Mouse (Mus musculus): ENCODE measurements at regions not wholly inside any gene's neighbourhood (a gene's known extent, or its start where the extent isn't known, plus 50 kb on each side); places are given as distances from the start of the nearest gene placed in this dataset.
"Not testable (repeated sequence)": the region's sequence is repeated elsewhere in the genome, so short reads cannot be mapped to it uniquely, and the experiment has no call there.

DNA sequence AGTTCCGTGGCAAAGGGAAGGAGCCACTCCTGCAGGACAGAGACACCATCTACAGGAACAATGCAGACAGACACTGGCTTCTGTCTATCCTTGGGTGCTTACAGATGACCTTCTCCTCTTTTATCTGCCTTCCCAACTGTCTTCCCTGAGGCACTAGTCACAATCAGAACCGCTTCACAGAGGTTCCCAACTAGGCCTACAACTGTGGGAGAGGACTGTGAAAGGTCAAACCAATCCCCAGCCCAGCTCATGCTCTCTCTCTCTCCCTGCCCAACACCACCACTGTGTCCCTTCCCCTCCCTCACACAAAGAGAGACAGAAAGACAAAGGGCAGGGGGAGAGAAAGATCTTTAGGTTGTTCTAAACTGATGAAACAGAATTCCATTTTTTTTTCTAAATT, 61.3 kb downstream of the Tmem17 start:
- DNase-seq = no peak

GRCm38 (mm10) chr11:22573802-22574201, 61.9 kb downstream of the Tmem17 start:
- DNase-seq = no peak

- DNase-seq = no peak
Observed at GRCm38 (mm10) chr11:22574506-22574905, 62.6 kb downstream of the Tmem17 start.

- DNase-seq = no peak
Observed at GRCm38 (mm10) chr11:22584100-22584487, 72.2 kb downstream of the Tmem17 start.

- peak; percentile 15 for DNase-seq
Observed at GRCm38 (mm10) chr11:22584488-22585158, 72.7 kb downstream of the Tmem17 start.

DNA sequence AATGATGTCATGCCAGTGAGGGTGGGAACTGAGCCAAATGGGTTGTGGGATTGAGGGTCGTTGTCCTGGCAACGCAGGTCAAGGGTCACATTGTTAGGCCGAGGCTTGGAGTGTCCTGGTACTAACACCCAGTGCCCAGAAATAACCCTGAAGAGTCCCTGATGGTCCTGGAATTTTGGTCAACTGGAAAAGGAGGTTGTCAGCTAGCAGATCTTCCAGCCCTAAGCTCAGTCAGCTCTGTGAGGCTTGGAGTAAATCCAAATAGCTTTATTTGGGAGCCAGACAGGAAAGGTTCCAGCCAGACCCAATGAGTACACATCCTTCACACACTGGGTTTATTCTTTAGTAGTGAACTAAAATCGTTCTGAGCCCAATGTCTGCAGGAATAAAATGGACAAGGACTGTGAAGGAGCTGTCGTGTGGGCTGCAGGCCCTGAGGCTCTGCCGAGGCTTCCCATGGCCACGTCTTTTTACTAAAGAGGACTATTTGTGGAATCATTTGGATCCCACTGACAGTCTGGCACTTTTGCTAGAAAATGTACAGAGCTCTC, 75.9 kb downstream of the Tmem17 start:
- DNase-seq = peak; percentile 17

- DNase-seq = no peak
Observed at GRCm38 (mm10) chr11:22588546-22588945, 76.7 kb downstream of the Tmem17 start.

- no peak for DNase-seq
Observed at GRCm38 (mm10) chr11:22589901-22590300, 78.0 kb downstream of the Tmem17 start.

- DNase-seq = not testable (repeated sequence)
Observed at GRCm38 (mm10) chr11:22591050-22591449, 79.2 kb downstream of the Tmem17 start.

DNA sequence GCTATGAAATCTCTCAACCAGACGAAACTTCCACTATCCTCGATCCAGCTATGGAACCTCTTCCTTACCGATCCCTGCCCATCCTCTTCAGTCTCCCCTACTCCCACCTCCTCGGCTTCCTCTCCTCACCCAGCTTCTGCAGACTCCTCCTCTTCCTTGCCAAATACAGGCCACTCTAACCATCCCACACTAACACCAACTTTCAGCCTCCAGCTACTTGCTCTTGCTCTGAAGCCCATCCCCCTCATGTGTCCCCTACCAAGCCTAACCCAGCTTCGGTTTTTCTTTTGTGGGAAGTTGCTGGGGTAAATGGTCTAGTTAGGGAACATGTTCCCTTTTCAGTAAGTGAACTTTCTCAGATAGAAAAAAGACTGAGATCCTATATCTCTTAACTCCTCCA, 80.8 kb downstream of the Tmem17 start:
- no peak for DNase-seq

DNA sequence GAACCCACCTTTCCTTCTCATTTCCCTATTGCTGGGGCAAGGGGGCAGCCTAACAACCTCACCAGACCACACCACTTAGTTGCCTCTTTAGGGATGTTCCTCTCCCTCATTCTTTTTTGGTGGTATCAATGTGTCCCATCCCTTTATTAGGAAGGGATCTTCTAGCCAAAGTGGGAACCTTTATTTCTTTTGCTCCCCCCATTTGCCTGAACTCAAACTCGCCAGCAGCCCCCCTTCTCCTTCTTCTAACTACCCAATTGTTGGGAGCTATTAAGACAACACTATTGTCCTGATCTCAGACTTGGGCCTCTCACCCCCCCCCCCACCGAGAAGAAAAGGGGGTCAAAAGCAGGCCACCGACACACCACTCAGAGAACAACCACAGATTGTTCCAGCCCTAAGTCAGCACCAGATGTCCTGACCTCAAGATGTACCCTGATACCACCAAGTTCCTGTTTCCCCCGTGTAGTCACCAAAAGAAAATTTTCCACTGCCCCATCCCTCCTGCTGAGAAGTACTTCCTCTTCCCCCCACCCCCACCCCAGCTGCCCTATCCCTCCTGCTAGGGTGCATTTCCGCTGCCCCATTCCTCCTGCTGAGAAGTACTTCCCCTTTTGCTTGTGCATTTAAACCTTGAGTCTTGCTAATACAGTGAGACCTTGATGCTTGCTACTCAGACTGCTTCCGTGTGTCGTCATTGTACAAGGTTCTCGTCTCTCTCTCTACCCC, 84.4 kb downstream of the Tmem17 start:
- no peak for DNase-seq

DNA sequence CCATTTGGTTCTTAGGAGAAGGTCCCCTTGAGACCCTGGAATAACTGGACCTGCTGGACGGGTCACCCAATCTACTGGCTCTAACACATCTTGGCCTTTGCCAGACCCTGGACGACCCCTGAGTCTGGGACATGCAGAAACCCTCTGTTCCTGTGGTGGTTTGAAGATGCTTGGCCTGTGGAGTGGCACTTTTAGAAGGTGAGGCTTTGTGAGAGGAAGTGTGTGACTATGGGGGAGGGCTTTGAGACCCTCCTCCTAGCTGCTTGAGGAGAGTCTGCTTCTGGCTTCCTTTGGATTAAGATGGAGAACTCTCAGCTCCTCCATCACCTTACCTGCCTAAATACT, 84.9 kb downstream of the Tmem17 start:
- no peak for DNase-seq

GRCm38 (mm10) chr11:22600370-22600769, 88.5 kb downstream of the Tmem17 start:
- DNase-seq = no peak

- DNase-seq = no peak
Observed at GRCm38 (mm10) chr11:22601977-22602376, 90.1 kb downstream of the Tmem17 start.

DNA sequence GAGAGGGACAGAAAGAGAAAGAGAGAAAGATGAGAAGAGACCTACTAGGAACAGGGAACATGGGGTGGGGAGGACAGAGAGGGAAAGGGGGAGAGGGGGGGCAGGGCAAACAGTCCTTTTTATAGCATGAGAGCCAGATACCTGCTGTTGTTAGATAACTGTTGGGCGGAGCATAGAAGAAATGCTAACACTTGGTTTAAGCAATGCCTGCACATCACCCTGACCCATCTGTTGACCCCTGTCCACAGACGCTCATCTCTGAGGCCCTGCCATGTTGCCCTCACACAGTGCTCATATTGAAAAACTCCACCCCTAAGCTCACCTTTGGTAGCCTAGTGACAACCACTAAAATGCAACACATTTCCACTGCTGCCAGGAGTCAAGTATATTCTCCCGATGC, 90.7 kb downstream of the Tmem17 start:
- DNase-seq = no peak

DNA sequence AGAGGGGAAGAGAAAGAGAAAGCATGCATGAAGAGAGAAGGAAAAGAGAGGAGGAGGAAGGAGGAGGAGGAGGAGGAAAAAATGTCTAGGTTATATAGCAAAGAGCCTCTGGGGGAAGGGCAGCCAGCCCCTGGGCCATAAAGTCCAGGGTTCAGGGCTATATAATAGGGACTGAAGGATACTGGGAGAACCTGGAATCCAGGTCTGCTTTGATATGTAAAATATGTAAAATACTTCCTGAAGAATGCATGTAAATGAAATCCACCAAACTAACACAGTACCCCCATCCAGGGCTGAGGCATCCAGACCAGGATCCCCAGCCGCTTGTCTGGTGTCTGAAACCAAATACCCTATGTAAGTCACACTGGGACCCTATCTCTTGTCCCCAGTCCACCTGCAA, 91.5 kb downstream of the Tmem17 start:
- DNase-seq = no peak

DNA sequence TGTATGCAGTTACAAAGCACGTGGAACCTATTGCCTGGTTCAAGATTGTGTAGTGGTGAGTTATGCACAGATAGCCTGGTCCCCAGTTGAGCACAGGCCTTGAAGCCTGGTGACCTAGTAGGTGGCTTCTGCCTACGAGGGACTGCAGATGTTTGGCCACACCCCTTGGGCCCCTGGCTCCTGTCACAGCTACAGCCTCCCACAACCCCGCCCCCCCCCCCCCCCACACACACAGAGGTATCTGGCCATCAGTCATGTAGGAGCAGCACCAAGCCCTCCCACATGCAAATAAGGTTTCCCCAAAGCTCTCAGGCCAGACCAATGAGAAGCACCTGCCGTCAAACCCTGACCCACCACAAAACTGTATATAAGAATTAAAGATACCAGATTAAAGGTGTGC, 94.5 kb downstream of the Tmem17 start:
- no peak for DNase-seq

DNA sequence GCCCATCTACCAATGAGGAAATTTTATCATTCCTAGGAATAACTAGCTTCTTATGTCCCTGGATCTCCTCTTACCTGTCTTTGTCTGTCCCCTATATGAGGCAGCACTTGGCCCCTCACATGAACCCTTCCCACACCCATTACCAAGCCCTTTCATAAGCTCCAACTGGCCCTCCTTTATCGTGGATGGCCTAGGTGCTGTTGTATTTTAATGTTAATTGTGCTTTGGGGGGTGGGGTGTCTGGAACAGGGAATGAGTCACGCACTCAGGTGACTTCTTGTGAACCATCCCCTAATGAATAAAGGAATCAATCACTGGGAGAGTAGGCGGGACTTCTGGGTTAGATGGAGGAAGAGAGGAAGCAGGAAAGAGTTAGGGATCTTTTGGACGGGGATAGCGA, 95.8 kb downstream of the Tmem17 start:
- no peak for DNase-seq

- DNase-seq = no peak
Observed at GRCm38 (mm10) chr11:22608945-22609344, 97.1 kb downstream of the Tmem17 start.

DNA sequence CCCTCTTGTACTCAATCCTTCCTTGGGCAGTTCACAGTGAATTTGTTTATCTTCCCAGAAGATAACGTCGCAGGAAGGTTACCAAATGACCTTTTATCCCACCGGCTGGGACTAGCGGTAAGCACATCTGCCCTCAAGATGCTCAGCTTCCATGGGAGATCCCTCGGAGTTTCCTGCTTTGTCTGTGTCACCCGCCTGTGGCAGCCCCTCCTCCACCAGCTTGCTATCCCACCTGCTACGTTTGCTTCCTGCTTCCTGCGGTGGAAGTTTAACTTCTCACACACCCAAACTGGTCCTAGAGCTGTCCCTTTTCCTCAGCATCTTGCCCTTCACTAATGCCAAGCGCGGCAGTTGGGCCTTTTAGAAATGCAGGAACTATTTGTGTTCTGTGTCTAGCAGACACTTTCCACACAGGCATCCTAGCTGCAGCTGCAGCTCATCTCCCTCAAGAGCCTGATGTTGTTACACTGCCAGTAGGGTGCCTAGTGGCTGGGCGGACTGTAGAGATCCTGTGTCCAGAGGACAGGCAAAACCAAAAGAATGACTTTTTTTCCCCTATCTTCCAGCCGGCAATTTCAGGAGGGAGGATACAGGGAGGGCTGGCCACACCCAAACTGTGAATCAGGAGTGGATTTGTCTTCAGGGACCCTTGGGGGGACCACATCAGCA, 98.7 kb downstream of the Tmem17 start:
- DNase-seq = no peak

DNA sequence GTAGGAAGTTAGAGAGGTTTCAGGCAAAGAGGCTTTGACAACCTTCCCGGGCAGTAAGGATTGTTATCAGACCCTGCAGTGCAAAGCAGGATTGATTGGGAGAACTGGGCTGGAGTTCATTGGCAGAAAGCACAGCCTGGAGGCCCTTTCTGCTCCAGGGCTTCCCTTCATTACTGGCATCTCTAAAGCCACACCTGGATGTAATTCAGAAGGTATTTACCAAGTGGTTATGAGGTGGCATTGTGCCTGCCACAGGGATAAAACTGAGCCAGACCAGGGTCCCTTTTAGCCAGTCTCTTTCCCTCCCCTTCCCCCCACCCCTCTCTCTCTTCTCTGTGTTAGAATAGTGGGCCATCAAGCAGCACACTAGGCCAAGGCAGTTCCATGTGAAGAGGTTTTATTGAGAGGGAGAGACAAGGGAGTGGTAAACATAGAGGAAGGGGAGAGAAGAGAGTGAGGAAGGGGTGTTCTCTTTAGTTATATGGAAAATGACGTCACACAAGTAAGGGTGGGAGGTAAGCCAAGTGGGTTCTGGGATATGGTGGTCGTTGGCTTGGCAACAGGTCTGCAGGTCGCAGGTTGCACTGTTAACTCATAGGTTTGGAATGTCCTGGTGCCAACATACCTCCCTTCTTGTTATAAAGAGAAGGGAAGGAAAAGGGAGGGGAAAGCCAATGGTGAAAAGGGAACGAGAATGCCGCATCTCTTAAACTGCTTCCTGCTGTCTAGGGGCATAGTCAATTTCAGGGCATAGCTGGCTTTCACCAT, 99.4 kb downstream of the Tmem17 start:
- no peak for DNase-seq

GRCm38 (mm10) chr11:22613500-22613899, 101.6 kb downstream of the Tmem17 start:
- no peak for DNase-seq

DNA sequence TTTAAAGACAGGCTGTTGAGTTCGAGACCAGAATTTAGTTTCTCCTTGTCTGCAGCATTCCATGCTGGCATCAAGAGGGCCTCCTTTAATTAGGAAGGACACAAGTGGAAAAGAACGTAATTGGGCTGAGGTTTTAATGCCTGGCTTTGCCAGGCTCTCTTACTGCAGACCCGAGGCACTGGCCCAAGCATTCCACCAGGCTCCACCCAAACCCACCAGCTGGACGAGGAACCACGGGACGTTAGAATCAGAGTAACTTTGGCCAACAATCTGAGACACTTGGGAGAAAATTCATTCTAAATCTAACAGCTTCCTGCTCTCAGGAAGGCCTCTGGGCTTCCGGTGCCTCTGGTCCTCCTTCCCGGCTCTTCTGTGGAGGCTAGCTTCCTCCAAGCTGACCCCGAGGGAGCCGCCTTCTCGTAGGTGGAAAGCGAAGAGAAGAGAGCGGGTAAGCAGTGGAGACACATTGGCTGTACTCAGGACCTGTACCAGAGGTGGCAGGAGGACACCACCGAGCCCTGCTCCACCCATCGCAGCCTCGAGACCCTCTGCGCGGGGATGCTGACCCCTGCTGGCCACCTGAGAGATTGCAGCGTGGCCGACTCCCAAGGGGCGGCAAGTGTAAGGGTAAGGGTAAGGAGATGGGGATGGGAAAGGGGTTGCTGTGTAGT, 105.5 kb downstream of the Tmem17 start:
- peak; percentile 68 for DNase-seq

Measured in cerebellum, adult 11-12 months (tissue).